Mouse (Mus musculus) left cerebral cortex, adult 9 months (tissue): Measurements from ENCODE around the gene Wdr17.

ENCODE experiments used
- DNase-seq, 2 experiments: peaks; one replicate each; pipeline ENCODE4 v3.0.0; 2022; ENCODE audit warnings: low spot score in 2 of 2

Gene Wdr17

DNA sequence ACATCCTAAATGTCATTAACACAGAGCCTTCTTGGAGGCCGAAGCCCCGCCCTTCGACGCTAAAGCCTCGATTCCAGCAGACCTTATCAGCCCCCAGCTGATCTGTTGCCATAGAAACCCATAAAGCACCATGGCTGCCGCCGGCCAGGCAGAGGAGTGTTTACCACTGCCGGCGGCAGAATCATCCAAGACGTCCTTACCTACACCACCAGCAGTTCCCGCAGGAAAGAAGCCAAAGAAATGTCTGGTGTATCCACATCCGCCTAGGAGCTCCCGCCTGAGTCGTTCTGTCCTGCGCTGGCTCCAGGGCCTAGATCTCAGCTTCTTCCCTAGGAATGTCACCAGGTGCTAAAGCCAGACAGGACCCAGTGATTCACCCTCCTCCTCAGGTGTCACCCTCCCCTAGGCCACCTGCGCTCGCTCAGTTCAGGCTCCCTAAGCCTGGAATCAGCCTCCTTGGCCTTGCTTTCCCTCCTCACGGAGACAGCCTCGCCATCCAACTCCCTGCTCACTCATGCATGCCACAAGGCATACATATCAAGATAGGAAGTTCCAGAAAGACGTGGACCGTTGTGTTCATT lies 286.2 kb downstream of the Wdr17 start, which contains the start of gene Spata4:
TSS of gene Spata4 (plus strand) at position 111 of the 581 bp plus-strand sequence.
- peak in 1 of 2 experiments; percentile 53 for DNase-seq

DNA sequence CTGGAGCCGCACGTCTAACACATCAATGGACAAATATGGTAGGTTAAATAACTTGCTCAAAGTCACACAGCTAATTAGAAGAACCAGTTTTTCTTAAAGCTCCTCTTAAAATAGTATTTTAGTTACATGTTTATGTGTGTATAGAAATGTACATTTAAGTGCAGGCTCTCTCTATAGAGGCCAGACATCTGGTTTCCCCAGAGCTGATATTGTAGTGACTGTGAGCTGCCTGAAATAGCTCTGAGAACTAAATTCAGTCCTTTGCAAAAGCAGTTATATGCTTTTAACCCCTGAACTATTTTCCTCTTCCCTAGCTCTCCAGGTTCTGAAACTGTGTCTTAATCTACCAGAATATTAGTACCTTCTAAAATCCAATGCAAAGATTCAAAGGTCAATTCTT lies 289.6 kb downstream of the Wdr17 start:
- DNase-seq: no peak

DNA sequence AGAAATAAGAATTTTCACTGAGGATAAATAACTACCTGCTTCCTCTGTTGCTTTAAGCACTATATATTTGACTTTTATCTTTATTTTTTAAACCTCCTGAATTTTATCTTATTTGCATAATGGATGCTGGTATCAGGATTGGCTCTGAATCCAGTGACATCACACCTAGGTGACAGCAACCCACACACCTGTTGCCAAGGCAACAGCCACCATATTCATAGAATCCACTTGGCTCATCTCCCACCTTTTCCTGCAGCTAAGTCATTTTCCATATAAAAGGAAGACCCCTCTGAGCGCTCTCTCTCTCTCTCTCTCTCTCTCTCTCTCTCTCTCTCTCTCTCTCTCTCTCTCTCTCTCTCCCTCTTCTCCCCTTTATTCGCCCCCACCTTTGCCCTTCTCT lies 290.0 kb downstream of the Wdr17 start:
- peak in 1 of 2 experiments; percentile 23 for DNase-seq

DNA sequence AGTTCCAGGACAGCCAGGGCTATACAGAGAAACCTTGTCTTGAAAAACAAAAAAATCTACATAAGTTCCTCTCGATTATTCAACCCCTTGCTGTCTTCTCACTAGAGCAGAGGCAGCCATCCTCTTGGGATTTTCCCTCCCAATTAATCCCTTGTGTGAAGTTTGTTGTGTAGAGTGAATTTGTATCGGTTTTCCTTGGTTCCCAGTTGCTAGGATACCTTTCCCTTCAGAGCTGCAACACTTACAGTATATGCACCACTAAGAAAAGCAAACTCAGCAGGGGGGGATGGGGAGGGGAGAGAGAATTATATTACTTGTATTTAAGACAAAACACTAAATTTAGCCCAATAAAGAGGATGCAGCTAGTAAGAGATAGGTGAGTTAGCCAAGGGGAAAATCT lies 290.9 kb downstream of the Wdr17 start:
- DNase-seq: no peak

DNA sequence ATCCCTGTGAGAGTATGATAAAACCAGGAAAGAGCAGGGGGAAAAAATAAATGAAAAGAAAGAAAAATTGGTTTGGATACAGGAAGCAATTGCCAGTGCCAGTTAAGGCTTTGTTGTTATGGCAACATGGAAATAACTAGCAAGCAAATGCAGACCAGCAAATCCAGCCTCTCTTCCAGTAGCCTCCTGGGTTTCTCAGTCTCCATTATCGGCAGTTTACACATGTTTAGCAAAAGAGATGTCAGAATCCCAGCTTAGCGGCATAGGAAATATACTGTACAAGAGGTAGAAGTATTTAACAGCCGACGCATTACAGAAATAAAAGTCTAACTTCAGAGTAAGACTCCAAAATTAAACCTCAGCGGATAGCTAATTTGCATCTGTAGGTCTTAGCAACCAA lies 292.4 kb downstream of the Wdr17 start:
- peak in 1 of 2 experiments; percentile 40 for DNase-seq

DNA sequence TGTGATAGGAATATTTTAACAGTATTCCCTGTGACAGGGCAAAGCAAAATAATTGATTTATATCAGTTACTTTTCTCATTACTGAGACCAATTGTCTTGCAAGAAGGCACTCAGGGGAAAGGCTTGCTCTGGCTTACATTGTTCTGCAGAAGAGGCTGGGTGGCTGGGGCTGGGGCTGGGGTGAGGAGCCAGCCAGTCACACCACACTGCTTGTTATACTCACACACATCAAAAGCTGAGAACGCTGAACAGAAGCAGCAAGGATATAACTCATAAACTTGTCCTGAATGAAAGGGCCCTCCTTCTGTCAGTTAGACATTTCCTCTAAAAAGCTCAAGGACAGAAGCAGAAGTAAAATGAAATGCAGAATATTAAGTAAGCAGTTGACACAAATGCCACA lies 304.1 kb downstream of the Wdr17 start:
- DNase-seq: no peak

DNA sequence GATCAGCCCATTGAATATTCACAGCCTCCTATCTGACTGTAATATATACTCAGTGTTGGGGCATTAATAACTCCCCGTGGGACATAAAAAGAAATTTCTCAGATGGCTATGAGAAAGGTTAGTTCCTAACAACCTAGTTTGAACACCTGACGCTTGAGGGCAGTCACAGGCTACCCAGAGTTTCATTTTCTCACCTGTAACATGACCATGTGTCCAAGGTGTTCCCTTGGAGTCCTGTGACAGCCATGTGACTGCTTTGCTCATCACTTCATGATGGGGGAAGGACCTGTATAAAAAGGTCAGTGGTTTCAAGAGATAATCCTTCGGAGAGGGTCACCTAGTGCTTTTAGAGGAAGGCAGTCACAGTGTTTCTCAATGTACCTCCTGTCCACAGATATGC lies 305.5 kb downstream of the Wdr17 start:
- no peak for DNase-seq
